Mouse (Mus musculus): ENCODE data around the gene Itpripl2.

- TF ChIP-seq POLR2A (IDR thresholded peaks at IDR 0.05; ENCODE audit: control insufficient read depth, low read depth, low read length) = no peak
- TF ChIP-seq CTCF (IDR thresholded peaks at IDR 0.05; ENCODE audit: control insufficient read depth, insufficient read depth, insufficient replicate concordance, low read depth, low read length) = peak; percentile 42; the same call in 1 of the 2 replicates
These were observed 43.4 kb downstream of the Itpripl2 start, which contains the start of gene Syt17 for GRCm38 (mm10) chr7:118448134-118448967.
